Mouse (Mus musculus): Measurements from ENCODE around the gene Pnma1. TPM values are rescaled to one million over a fixed set of nuclear protein-coding genes. Genes with fewer than 3 reads are reported as not detected.

The Pnma1 gene
- polyA plus RNA-seq, 3 experiments from 2014 or later, result 0.40 to 0.44 TPM; not detected in 1

DNA sequence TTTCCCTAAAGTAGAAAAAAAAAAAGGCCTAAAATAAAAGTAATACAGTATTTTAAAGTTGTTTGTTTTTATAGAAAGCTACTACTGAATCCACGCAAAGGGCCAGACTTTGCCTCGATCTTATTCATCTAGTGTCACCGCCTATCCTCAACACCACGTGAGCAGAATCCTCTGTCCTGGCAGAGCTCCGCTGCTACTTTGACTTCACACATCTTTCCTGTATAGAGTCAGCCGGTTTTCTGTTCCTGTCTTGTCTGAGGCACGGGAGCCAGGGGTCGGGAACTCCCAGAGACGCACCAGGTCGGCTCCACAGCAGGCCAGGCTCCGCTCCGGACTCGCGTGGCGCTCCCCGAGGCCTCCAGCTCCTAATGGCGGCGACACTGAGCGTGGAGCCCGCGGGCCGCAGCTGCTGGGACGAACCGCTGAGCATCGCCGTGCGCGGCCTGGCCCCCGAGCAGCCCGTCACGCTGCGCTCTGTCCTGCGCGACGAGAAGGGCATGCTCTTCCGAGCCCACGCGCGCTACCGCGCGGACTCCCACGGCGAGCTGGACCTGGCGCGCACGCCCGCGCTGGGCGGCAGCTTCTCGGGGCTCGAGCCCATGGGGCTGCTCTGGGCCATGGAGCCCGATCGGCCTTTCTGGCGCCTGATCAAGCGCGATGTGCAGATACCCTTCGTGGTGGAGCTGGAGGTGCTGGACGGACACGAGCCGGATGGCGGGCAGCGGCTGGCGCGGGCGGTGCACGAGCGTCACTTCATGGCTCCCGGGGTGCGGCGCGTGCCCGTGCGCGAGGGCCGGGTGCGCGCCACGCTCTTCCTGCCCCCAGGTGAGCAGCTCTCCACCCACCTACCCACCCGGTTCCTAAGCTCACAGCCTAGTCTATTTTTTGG, 47.4 kb downstream of the Pnma1 start, which contains the start of gene Acot6:
Acot6 (plus strand) TSS at position 51 of the 889 bp plus-strand sequence.
- peak; percentile 86 for ATAC-seq

DNA sequence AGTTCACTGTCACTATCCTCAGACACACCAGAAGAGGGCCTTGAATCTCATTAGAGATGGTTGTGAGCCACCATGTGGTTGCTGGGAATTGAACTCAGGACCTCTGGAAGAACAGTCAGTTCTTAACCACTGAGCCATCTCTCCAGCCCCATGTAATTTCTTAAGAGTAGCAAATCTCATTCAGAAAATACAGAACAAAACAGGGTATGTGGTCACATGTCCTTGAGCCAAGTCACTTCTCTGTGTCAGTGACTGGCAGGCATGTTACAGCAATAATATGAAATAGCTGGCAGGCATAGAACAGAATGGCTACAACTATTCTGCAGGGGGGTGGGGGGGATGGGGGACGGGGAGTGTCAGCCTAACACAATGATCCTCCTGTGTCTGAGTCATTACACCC, 48.2 kb downstream of the Pnma1 start:
- no peak for ATAC-seq

DNA sequence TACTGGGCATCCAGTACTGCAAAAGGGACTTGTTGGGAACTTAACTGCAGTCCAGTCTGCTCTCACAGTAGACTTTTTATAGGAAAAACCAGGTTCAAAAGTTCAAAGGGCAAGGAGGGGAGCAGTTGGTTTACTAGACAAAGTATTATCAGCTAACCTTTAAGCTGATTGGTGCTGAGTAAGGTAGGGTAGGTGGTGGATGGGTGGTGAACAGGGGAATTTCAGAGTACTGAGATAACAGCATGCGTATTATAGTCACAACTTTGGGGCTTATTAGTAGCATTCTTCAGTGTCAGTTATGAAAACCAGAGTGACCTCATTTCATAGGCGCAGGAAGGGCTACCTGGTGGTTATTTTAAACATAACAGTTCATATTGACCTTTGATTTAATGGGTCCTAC, 48.7 kb downstream of the Pnma1 start:
- no peak for ATAC-seq

Other genes with a start within 250 kb of the Pnma1 start
- 10 to 100 TPM; 30.5 to 42.4 (median 37.2) TPM for gene Numb, start 226.6 kb downstream of the Pnma1 start, polyA plus RNA-seq (2017; shearing (Covaris generic))
- gene Riox1, start 197.9 kb downstream of the Pnma1 start, polyA plus RNA-seq (2017; shearing (Covaris generic)), result 1 to 10 TPM; 1.3 to 2.2 (median 2.0) TPM
- not detected for gene Heatr4, start 163.6 kb downstream of the Pnma1 start, polyA plus RNA-seq (2017; shearing (Covaris generic))
- gene Acot2, start 160.6 kb downstream of the Pnma1 start, polyA plus RNA-seq (2017; shearing (Covaris generic)), result 10 to 100 TPM; 24.2 to 35.2 (median 24.9) TPM
- gene Acot1, start 139.0 kb downstream of the Pnma1 start, polyA plus RNA-seq (2017; shearing (Covaris generic)), result not detected
- gene Acot4, start 110.1 kb downstream of the Pnma1 start, polyA plus RNA-seq (2017; shearing (Covaris generic)), result under 1 TPM in 1 of 3 experiments, not detected in 2; 0.16 TPM
- not detected for gene Gm49366, start 109.6 kb downstream of the Pnma1 start, polyA plus RNA-seq (2017; shearing (Covaris generic))
- gene Acot3, start 96.3 kb downstream of the Pnma1 start, polyA plus RNA-seq (2017; shearing (Covaris generic)), result not detected
- not detected for gene Acot5, start 79.2 kb downstream of the Pnma1 start, polyA plus RNA-seq (2017; shearing (Covaris generic))
- gene Acot6, start 47.8 kb downstream of the Pnma1 start, polyA plus RNA-seq (2017; shearing (Covaris generic)), result 1 to 10 TPM in 1 of 3 experiments, under 1 TPM in 2; 0.38 to 1.0 (median 0.47) TPM
- 1 to 10 TPM in 1 of 3 experiments, not detected in 2; 1.0 TPM for gene Dnal1, start 34.1 kb downstream of the Pnma1 start, polyA plus RNA-seq (2017; shearing (Covaris generic))
- 1 to 10 TPM; 3.9 to 9.5 (median 7.2) TPM for gene Elmsan1, start 70.4 kb upstream of the Pnma1 start, polyA plus RNA-seq (2017; shearing (Covaris generic))
- 10 to 100 TPM; 39.1 to 48.8 (median 47.6) TPM for gene Ptgr2, start 136.7 kb upstream of the Pnma1 start, polyA plus RNA-seq (2017; shearing (Covaris generic))
- gene Zfp410, start 168.4 kb upstream of the Pnma1 start, polyA plus RNA-seq (2017; shearing (Covaris generic)), result 10 to 100 TPM; 48.6 to 67.0 (median 55.4) TPM
- 10 to 100 TPM; 18.4 to 22.7 (median 19.4) TPM for gene Coq6, start 213.2 kb upstream of the Pnma1 start, polyA plus RNA-seq (2017; shearing (Covaris generic))
- gene Fam161b, start 213.3 kb upstream of the Pnma1 start, polyA plus RNA-seq (2017; shearing (Covaris generic)), result 1 to 10 TPM in 1 of 3 experiments, under 1 TPM in 2; 0.30 to 1.3 (median 0.43) TPM

All from inflammation-experienced regulatory T-cells, adult 6 months (primary cell).